Mouse (Mus musculus): ENCODE measurements around the gene Zfp958. TPM values are rescaled to one million over a fixed set of nuclear protein-coding genes. Genes with fewer than 3 reads are reported as not detected.
A peak's percentile ranks its signal among the peaks of the same experiment; 100 is the strongest.
"Not testable (repeated sequence)": the region's sequence is repeated elsewhere in the genome, so short reads cannot be mapped to it uniquely, and the experiment has no call there.

The Zfp958 gene
- polyA plus RNA-seq (2012; ENCODE audit: insufficient read depth, insufficient read length, missing spikeins) = 7.1 and 8.5 TPM in 2 replicates

GRCm38 (mm10) chr8:4612932-4613853, at the start of gene Zfp958:
Gene Zfp958 (plus strand): TSS chr8:4613167.
- H3K27ac ChIP-seq (replicated peaks; ENCODE audit: low read depth, low read length) = peak within 1 kb of the TSS; percentile 61
- H3K4me1 ChIP-seq (ENCODE audit: control insufficient read depth, insufficient read depth, insufficient read length, low read length) = no peaks in the 10 kb centered on the region
- H3K4me3 ChIP-seq (ENCODE audit: insufficient read depth, low read depth, low read length) = peak within 1 kb of the TSS; percentile 82

GRCm38 (mm10) chr8:4581986-4582385, 31.0 kb upstream of the Zfp958 start:
- no peak overlapping the region for H3K4me3 ChIP-seq (ENCODE audit: insufficient read depth, low read depth, low read length)
- no peak overlapping the region for H3K27ac ChIP-seq (replicated peaks; ENCODE audit: low read depth, low read length)
- H3K4me1 ChIP-seq (ENCODE audit: control insufficient read depth, insufficient read depth, insufficient read length, low read length) = no peaks in the 10 kb centered on the region

- Histone ChIP-seq H3K4me1 (ENCODE audit: control insufficient read depth, insufficient read depth, insufficient read length, low read length) (no peaks in the 10 kb centered on the region), H3K27ac (replicated peaks; ENCODE audit: low read depth, low read length) (no peak overlapping the region), H3K4me3 (ENCODE audit: insufficient read depth, low read depth, low read length) (no peak overlapping the region)
Measured at GRCm38 (mm10) chr8:4582754-4583178, 30.2 kb upstream of the Zfp958 start.

GRCm38 (mm10) chr8:4584660-4585059, 28.3 kb upstream of the Zfp958 start:
- Histone ChIP-seq H3K4me1 (ENCODE audit: control insufficient read depth, insufficient read depth, insufficient read length, low read length) (no peaks in the 10 kb centered on the region), H3K4me3 (ENCODE audit: insufficient read depth, low read depth, low read length) (no peak overlapping the region), H3K27ac (replicated peaks; ENCODE audit: low read depth, low read length) (no peak overlapping the region)

GRCm38 (mm10) chr8:4586356-4586755, 26.6 kb upstream of the Zfp958 start:
- no peaks in the 10 kb centered on the region for H3K4me1 ChIP-seq (ENCODE audit: control insufficient read depth, insufficient read depth, insufficient read length, low read length)
- H3K27ac ChIP-seq (replicated peaks; ENCODE audit: low read depth, low read length) = no peak overlapping the region
- no peak overlapping the region for H3K4me3 ChIP-seq (ENCODE audit: insufficient read depth, low read depth, low read length)

- Histone ChIP-seq H3K27ac (replicated peaks; ENCODE audit: low read depth, low read length) (no peak overlapping the region), H3K4me1 (ENCODE audit: control insufficient read depth, insufficient read depth, insufficient read length, low read length) (no peaks in the 10 kb centered on the region), H3K4me3 (ENCODE audit: insufficient read depth, low read depth, low read length) (no peak overlapping the region)
Measured at GRCm38 (mm10) chr8:4588165-4589000, 24.6 kb upstream of the Zfp958 start.

DNA sequence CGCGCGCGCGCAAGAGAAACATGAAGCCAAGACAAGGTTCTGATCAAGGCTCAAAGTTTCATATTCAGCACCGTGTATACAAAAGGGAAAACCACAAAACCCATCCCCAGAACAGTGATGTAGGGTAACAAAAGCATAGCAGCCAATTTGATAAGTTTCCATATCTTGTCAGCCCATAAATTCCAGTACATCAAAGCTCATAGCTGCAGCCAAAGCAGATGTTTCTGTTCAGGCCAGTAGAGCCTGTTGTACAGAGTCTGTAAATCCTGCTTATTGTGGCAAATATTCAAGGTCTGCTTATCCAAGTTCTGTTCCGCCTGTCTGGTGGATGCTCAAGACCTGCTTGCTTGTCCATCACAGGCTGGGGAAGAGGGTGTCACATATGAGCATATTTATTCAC, 4.1 kb upstream of the Zfp958 start:
- Histone ChIP-seq H3K4me3 (ENCODE audit: insufficient read depth, low read depth, low read length) (no peak overlapping the region), H3K4me1 (ENCODE audit: control insufficient read depth, insufficient read depth, insufficient read length, low read length) (no peaks in the 10 kb centered on the region), H3K27ac (replicated peaks; ENCODE audit: low read depth, low read length) (no peak overlapping the region)

GRCm38 (mm10) chr8:4611626-4612175, 1.3 kb upstream of the Zfp958 start:
- H3K4me3 ChIP-seq (ENCODE audit: insufficient read depth, low read depth, low read length) = not testable (repeated sequence)

DNA sequence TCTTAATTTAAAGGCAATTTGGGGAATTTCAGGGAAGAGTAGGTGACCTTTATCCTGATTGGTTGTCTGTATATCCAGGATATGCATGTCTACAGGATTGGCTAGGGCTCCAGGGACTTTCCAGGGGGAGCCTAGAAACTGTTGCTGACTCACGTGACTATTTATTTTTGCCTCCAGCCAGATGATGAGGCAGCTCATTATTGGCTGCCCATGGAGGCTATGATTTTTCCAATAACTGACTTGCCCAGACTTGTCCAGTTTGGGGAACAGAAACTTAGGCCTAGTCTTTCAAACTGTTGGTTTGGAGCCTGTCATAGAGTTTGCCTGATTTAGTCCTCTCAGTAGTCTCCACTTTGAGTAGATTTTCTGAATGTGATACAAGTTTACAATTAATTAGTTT, 14.4 kb downstream of the Zfp958 start:
- H3K27ac ChIP-seq (replicated peaks; ENCODE audit: low read depth, low read length) = no peak overlapping the region
- no peaks in the 10 kb centered on the region for H3K4me1 ChIP-seq (ENCODE audit: control insufficient read depth, insufficient read depth, insufficient read length, low read length)

More at GRCm38 (mm10) chr8:4611626-4612175, 1.3 kb upstream of the Zfp958 start:
- H3K27ac ChIP-seq (replicated peaks; ENCODE audit: low read depth, low read length); H3K4me1 ChIP-seq (ENCODE audit: control insufficient read depth, insufficient read depth, insufficient read length, low read length): not testable (repeated sequence)

GRCm38 (mm10) chr8:4637071-4637470, 24.1 kb downstream of the Zfp958 start:
- Histone ChIP-seq H3K4me1 (ENCODE audit: control insufficient read depth, insufficient read depth, insufficient read length, low read length) (no peaks in the 10 kb centered on the region), H3K4me3 (ENCODE audit: insufficient read depth, low read depth, low read length) (no peak overlapping the region), H3K27ac (replicated peaks; ENCODE audit: low read depth, low read length) (no peak overlapping the region)

More for the DNA sequence above, 14.4 kb downstream of the Zfp958 start:
- H3K4me3 ChIP-seq (ENCODE audit: insufficient read depth, low read depth, low read length) = no peak overlapping the region

DNA sequence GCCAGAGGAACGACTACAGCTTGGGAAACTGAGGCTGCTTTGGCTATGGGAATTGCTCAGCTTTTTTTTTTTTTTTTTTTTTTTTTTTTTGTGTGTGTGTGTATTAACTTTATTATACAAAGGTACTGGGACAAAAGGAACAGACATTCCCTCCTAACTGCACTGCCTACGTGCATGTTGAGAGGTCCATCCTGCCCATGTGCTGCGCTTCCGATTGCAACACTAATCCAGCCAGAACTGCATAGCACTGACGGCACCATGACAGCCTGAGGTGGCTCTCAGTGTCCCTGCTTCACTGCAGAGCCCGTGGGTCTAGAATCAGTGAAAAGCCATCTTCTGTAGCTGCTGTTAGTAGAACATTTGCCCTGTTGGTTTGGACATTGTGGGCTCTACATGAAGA, 30.0 kb downstream of the Zfp958 start:
- H3K27ac ChIP-seq (replicated peaks; ENCODE audit: low read depth, low read length); H3K4me1 ChIP-seq (ENCODE audit: control insufficient read depth, insufficient read depth, insufficient read length, low read length); H3K4me3 ChIP-seq (ENCODE audit: insufficient read depth, low read depth, low read length): not testable (repeated sequence)

DNA sequence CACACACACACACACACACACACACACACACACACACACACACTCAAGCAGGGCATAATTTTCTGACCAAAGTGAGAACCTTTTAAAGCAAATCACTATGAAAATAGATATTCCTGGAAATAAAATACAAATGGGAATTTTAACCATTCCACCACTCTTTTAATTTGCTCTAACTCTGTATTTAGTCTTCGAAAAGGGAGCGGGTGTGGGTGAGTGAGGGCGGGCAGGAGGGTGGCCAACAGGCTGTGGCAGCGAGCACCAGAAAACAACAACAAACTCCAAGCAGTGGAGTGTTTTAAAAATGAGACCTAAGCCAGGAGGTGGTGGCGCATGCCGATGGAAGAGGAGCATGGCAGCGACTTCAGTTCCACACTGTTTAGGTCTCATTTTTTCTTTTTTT, 43.6 kb downstream of the Zfp958 start:
- no peaks in the 10 kb centered on the region for H3K4me1 ChIP-seq (ENCODE audit: control insufficient read depth, insufficient read depth, insufficient read length, low read length)
- H3K27ac ChIP-seq (replicated peaks; ENCODE audit: low read depth, low read length) = no peak overlapping the region
- no peak overlapping the region for H3K4me3 ChIP-seq (ENCODE audit: insufficient read depth, low read depth, low read length)

DNA sequence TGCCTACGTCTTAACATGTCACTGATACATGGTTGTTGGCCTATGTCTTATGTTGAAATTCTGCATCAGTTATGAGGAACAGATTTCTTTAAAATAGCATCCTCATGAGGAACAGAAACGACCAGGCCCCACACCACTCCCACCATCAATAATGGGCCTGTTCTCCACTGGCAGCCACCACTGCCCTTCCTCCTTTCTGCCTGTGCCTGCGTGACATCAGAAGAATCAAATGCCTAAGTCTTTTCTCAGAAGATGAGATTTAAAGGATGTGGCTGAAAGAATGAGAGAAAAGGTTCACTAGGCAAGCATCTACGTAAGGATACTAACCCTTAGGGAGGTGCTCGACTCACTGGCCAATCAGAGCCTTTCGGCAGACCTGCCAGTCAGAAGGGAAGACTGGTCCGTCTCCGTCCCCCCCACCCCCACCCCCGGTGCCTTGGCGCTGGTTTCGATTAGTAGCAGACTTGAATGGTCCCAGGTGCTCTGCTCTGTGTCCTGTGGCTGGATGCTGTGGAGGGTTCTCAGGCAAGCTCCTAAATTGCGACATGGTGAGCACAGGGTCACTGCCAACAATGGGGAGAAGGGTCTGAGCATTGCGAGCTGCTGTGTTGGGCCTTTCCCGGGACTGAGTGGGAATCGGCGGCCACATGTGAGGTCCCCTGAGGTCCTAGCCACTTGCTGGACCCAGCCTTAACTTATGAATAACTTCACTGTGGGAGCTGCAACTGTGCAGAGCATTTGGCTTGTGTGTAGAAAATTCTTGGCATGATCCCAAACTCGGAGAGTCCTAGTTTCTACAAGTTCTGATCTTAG, 62.4 kb downstream of the Zfp958 start:
- H3K4me1 ChIP-seq (ENCODE audit: control insufficient read depth, insufficient read depth, insufficient read length, low read length) = no peaks in the 10 kb centered on the region
- no peak overlapping the region for H3K27ac ChIP-seq (replicated peaks; ENCODE audit: low read depth, low read length)
- no peak overlapping the region for H3K4me3 ChIP-seq (ENCODE audit: insufficient read depth, low read depth, low read length)

- no peak overlapping the region for H3K4me3 ChIP-seq (ENCODE audit: insufficient read depth, low read depth, low read length)
- H3K4me1 ChIP-seq (ENCODE audit: control insufficient read depth, insufficient read depth, insufficient read length, low read length) = no peaks in the 10 kb centered on the region
- H3K27ac ChIP-seq (replicated peaks; ENCODE audit: low read depth, low read length) = no peak overlapping the region
Measured at GRCm38 (mm10) chr8:4676586-4676985, 63.6 kb downstream of the Zfp958 start.
